In the genomic region with DNA sequence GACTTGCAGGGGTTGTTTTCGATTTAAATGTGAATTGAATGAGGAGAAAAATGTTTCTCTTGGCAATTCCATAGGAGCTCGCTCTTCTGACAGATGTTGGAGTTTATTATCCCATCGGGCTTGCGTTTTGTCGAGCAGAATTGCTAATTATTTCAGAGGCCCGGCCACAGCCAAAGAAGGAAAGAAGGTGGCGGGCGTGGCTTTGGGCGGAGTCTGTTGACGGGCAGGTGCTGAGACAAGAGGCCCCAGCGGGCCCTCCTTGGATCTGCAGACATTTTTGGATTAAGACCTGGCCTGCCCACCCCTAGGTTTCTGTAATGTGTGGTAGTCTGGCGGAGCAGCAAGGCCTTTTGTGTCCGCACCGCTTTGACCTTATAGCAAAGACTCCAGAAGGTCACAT, we compare ENCODE assay signal across 8 mouse cellular contexts. TPM values are rescaled to one million over a fixed set of nuclear protein-coding genes. Genes with fewer than 3 reads are reported as not detected.
DNase-seq lines count a peak whose midpoint lies in the region; ATAC-seq lines count a peak whose summit lies in the region.

No protein-coding gene starts in this region.

- intact Hi-C loops in heart, postnatal 14 days (cut with DNase I), result no loop called here

- 20% methylated on average over 14 of the region's 14 CpGs for WGBS in heart, embryonic 15.5 days
- WGBS in hindbrain, embryonic 11.5 days, result 10% methylated on average over 14 of the region's 14 CpGs
- WGBS in midbrain, embryonic 13.5 days, result 8% methylated on average over 14 of the region's 14 CpGs

- H3K27ac ChIP-seq in heart, embryonic 15.5 days, result no peak overlapping the region
- peak overlapping the region; percentile 67 for H3K27ac ChIP-seq in hindbrain, embryonic 11.5 days (ENCODE audit: low read depth, low read length)
- peak overlapping the region; percentile 83 for H3K27ac ChIP-seq in midbrain, embryonic 13.5 days

- ATAC-seq in heart, embryonic 15.5 days (replicated peaks; ENCODE audit: insufficient number of reproducible peaks, insufficient read depth, low FRiP score, low read depth), result no peak
- no peak for ATAC-seq in hindbrain, embryonic 11.5 days (ENCODE audit: low FRiP score)
- ATAC-seq in midbrain, embryonic 13.5 days, result peak; percentile 18; the same call in 1 of the 2 replicates

- no peaks in the 10 kb centered on the region for H3K36me3 ChIP-seq in heart, embryonic 15.5 days
- H3K36me3 ChIP-seq in hindbrain, embryonic 11.5 days (ENCODE audit: control insufficient read depth, insufficient read depth, low read length), result no peaks in the 10 kb centered on the region
- no peaks in the 10 kb centered on the region for H3K36me3 ChIP-seq in midbrain, embryonic 13.5 days

- peak overlapping the region; percentile 38; the same call in 1 of the 2 replicates for H3K9ac ChIP-seq in heart, embryonic 15.5 days
- H3K9ac ChIP-seq in hindbrain, embryonic 11.5 days (ENCODE audit: low read depth, low read length), result no peak overlapping the region
- H3K9ac ChIP-seq in midbrain, embryonic 13.5 days (replicated peaks), result peak overlapping the region; percentile 40; the same call in 1 of the 2 replicates

- DNase-seq in heart, postnatal 14 days, result no peak
- peak; percentile 74 for DNase-seq in ZHBTc4 (ENCODE audit: low read depth, low spot score)
- DNase-seq in hindbrain, embryonic 11.5 days (ENCODE audit: low spot score), result peak; percentile 63
- no peak for DNase-seq in cerebellum, adult 11 months
- no peak for DNase-seq in ovary, postnatal 14 days (ENCODE audit: low spot score)
- no peak for DNase-seq in ovary, postnatal 36 days (ENCODE audit: low spot score)

- peak overlapping the region; percentile 35; the same call in 1 of the 2 replicates for H3K4me2 ChIP-seq in heart, embryonic 15.5 days
- H3K4me2 ChIP-seq in hindbrain, embryonic 11.5 days (replicated peaks; ENCODE audit: low read depth, low read length), result peak overlapping the region; percentile 1
- H3K4me2 ChIP-seq in midbrain, embryonic 13.5 days (replicated peaks), result peak overlapping the region; percentile 17

- H3K4me3 ChIP-seq in heart, embryonic 15.5 days, result 0 out of 2 replicates have a peak overlapping the region, but pooled peaks have one; percentile 5
- H3K4me3 ChIP-seq in hindbrain, embryonic 11.5 days (ENCODE audit: low read depth, low read length), result no peak overlapping the region
- no peak overlapping the region for H3K4me3 ChIP-seq in midbrain, embryonic 13.5 days (replicated peaks)

- peaks cover 7% of the 10 kb centered on the region; the same call in 1 of the 2 replicates for H3K27me3 ChIP-seq in heart, embryonic 15.5 days
- no peaks in the 10 kb centered on the region for H3K27me3 ChIP-seq in hindbrain, embryonic 11.5 days (ENCODE audit: control insufficient read depth, insufficient read depth, low read length)
- H3K27me3 ChIP-seq in midbrain, embryonic 13.5 days, result no peaks in the 10 kb centered on the region

- H3K9me3 ChIP-seq in heart, embryonic 15.5 days (replicated peaks), result no peaks in the 10 kb centered on the region
- no peaks in the 10 kb centered on the region for H3K9me3 ChIP-seq in hindbrain, embryonic 11.5 days (ENCODE audit: control insufficient read depth, low read length)
- H3K9me3 ChIP-seq in midbrain, embryonic 13.5 days, result no peaks in the 10 kb centered on the region

- peaks cover 3% of the 10 kb centered on the region; the same call in 1 of the 2 replicates for H3K4me1 ChIP-seq in heart, embryonic 15.5 days (replicated peaks)
- peaks cover 13% of the 10 kb centered on the region; the same call in 1 of the 2 replicates for H3K4me1 ChIP-seq in hindbrain, embryonic 11.5 days (replicated peaks; ENCODE audit: control insufficient read depth, insufficient read depth, low read length)
- peaks cover 45% of the 10 kb centered on the region for H3K4me1 ChIP-seq in midbrain, embryonic 13.5 days (replicated peaks)

RNA-seq across cellular contexts. Expression of a gene that starts 54.2 kb away (rescaled TPM):
- 31.5 and 35.5 TPM in 2 replicates for polyA plus RNA-seq in heart, embryonic 15.5 days (2015; fragmentation: Nextera tagmentation; extraction: Ambion mirVana)
- total RNA-seq in heart, postnatal 14 days (2021), result 10 to 100 TPM; 23.1 to 23.7 TPM
- polyA plus RNA-seq in hindbrain, embryonic 11.5 days (2014; fragmentation: Nextera tagmentation; extraction: Ambion mirVana), result 38.8 and 46.5 TPM in 2 replicates
- polyA plus RNA-seq in midbrain, embryonic 13.5 days (2015; fragmentation: Nextera tagmentation; extraction: Ambion mirVana), result 38.6 and 41.3 TPM in 2 replicates

Comparison
In these comparisons a context has a peak if more than half of its experiments do, and no peak if none do; other contexts are left out.
1. DNase-seq: peak in ZHBTc4 (single experiment) and hindbrain, embryonic 11.5 days (single experiment); none in heart, postnatal 14 days (0 of 2), cerebellum, adult 11 months (single experiment), ovary, postnatal 14 days (single experiment) and ovary, postnatal 36 days (single experiment).
2. Peak in every context shown above with its lines, with median percentiles within 50 percentile points of each other: H3K4me2 ChIP-seq.